Mouse (Mus musculus) ZHBTc4 (cell line): Measurements from ENCODE around the gene Rhobtb3.

Experiments
- DNase-seq: peaks from one replicate; pipeline ENCODE4 v3.0.0-alpha.2; 2011; ENCODE audit warnings: low read depth, low spot score

Gene Rhobtb3

GRCm38 (mm10) chr13:75943189-75944043 is at the start of gene Rhobtb3:
Gene Rhobtb3, minus strand, starts transcription at chr13:75943925.
- peak; percentile 90 for DNase-seq

- no peak for DNase-seq
Measured at GRCm38 (mm10) chr13:75992169-75993028, 48.7 kb upstream of the Rhobtb3 start.

- DNase-seq, result no peak
Measured at GRCm38 (mm10) chr13:75988096-75988495, 44.4 kb upstream of the Rhobtb3 start.

- peak; percentile 24 for DNase-seq
Measured at GRCm38 (mm10) chr13:75981901-75982300, 38.2 kb upstream of the Rhobtb3 start.

- DNase-seq, result no peak
Measured at GRCm38 (mm10) chr13:75976649-75977048, 32.9 kb upstream of the Rhobtb3 start.

GRCm38 (mm10) chr13:75976218-75976617 is 32.5 kb upstream of the Rhobtb3 start:
- DNase-seq, result no peak

- no peak for DNase-seq
Measured at GRCm38 (mm10) chr13:75975629-75976028, 31.9 kb upstream of the Rhobtb3 start.

GRCm38 (mm10) chr13:75974481-75974880 is 30.8 kb upstream of the Rhobtb3 start:
- DNase-seq, result no peak

- DNase-seq, result no peak
Measured at GRCm38 (mm10) chr13:75966850-75967249, 23.1 kb upstream of the Rhobtb3 start, which contains the start of gene Spata9. Gene Spata9, plus strand, starts transcription at chr13:75967150.

GRCm38 (mm10) chr13:75955357-75955992 is 11.8 kb upstream of the Rhobtb3 start:
- no peak for DNase-seq

GRCm38 (mm10) chr13:75950295-75950694 is 6.6 kb upstream of the Rhobtb3 start:
- DNase-seq, result no peak

- no peak for DNase-seq
Measured at GRCm38 (mm10) chr13:75944044-75944820, 507 bp upstream of the Rhobtb3 start.

- no peak for DNase-seq
Measured at GRCm38 (mm10) chr13:75942731-75943130, 994 bp downstream of the Rhobtb3 start.

GRCm38 (mm10) chr13:75941518-75942295 is 2.0 kb downstream of the Rhobtb3 start:
- DNase-seq, result no peak

- DNase-seq, result no peak
Measured at GRCm38 (mm10) chr13:75940791-75941517, 2.8 kb downstream of the Rhobtb3 start.

GRCm38 (mm10) chr13:75938866-75939265 is 4.9 kb downstream of the Rhobtb3 start:
- DNase-seq, result no peak

GRCm38 (mm10) chr13:75933287-75933686 is 10.4 kb downstream of the Rhobtb3 start:
- no peak for DNase-seq

GRCm38 (mm10) chr13:75931073-75931472 is 12.7 kb downstream of the Rhobtb3 start:
- no peak for DNase-seq

- no peak for DNase-seq
Measured at GRCm38 (mm10) chr13:75930660-75931059, 13.1 kb downstream of the Rhobtb3 start.

GRCm38 (mm10) chr13:75930023-75930422 is 13.7 kb downstream of the Rhobtb3 start:
- no peak for DNase-seq
